Mouse (Mus musculus): ENCODE data around the gene Tbc1d12. TPM values are rescaled to one million over a fixed set of nuclear protein-coding genes. Genes with fewer than 3 reads are reported as not detected.
A peak's percentile ranks its signal among the peaks of the same experiment; 100 is the strongest.

Tbc1d12 gene
- 1.5 and 1.7 TPM in 2 replicates for polyA plus RNA-seq (2015; fragmentation: Nextera tagmentation; extraction: Ambion mirVana)

DNA sequence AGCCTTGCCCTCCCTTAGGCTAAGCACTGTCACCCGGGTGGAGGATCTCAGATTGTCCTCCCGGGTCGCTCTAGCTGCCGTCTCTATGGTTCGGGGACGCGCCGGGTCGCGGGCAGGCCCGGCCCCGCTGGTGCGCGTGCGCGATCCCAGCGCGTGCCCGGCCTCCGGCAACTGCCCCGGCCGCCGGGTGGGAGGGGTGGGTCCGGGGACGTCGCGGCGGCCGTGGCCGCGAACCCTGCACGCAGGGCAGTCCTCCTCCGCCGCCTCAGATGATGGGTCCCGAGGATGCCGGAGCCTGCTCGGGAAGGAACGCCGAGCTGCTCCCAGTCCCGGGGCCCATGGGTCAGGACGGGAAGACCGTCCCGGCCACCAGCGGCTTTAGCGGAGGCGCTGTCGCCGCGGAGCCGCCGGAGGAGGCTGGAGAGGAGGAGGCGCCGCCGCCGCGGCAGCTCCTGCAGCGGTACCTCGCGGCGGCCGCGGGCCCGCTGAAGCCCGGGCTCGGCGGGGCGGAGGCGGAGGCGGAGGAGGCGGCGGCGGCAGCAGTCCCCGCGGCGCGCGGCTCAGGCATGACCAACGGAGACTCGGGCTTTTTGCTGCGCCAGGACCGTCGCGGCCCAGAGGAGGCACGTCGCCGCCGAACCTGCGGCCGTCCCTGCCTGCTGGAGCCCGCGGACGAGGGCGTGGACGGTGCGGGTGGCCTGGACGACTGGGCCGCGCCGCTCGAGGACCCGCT lies at the start of gene Tbc1d12:
Gene Tbc1d12, plus strand, starts transcription at position 142 of the 733 bp plus-strand sequence.
- WGBS = under 1% methylated on average over 99 of the region's 101 CpGs
- H3K27ac ChIP-seq (replicated peaks) = peak within 1 kb of the TSS; percentile 92

DNA sequence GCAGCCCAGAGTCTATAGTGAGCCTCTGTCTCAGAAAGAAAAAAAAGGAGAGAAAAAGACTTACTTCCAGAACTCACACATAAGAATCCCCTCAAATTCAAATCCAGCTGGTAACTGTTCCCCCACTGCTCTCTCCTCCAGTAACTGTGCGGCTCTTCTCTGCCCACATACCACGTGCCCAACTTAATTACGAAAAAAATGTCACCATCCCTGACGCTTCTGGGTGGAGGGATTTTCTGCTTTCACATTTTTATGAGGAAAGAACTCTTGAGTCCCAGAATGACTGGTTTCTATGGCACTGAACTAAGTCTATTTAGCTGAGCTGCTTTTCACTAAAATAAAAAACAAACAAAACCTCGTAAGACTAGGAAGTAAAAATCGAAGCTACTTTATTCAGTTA lies 48.6 kb upstream of the Tbc1d12 start:
- ATAC-seq (ENCODE audit: extremely low read depth, insufficient number of reproducible peaks, low FRiP score, low TSS enrichment) = no peak
- no peaks in the 10 kb centered on the region for H3K4me1 ChIP-seq
- no peaks in the 10 kb centered on the region for H3K9me3 ChIP-seq
- no peak overlapping the region for H3K4me2 ChIP-seq
- H3K4me3 ChIP-seq = no peak overlapping the region
- no peak overlapping the region for H3K9ac ChIP-seq
- peaks cover 69% of the 10 kb centered on the region for H3K36me3 ChIP-seq
- H3K27me3 ChIP-seq (replicated peaks) = no peaks in the 10 kb centered on the region
- no peak overlapping the region for H3K27ac ChIP-seq (replicated peaks)
- 90% methylated on average over 6 of the region's 6 CpGs for WGBS

More for the DNA sequence above, at the start of gene Tbc1d12:
- H3K4me3 ChIP-seq = peak within 1 kb of the TSS; percentile 90
- H3K4me1 ChIP-seq = peaks cover 18% of the 10 kb centered on the region
- no peaks in the 10 kb centered on the region for H3K36me3 ChIP-seq
- peak within 1 kb of the TSS; percentile 70 for H3K4me2 ChIP-seq
- no peaks in the 10 kb centered on the region for H3K9me3 ChIP-seq
- ATAC-seq (ENCODE audit: extremely low read depth, insufficient number of reproducible peaks, low FRiP score, low TSS enrichment) = peak; percentile 84
- no peaks in the 10 kb centered on the region for H3K27me3 ChIP-seq (replicated peaks)
- peak within 1 kb of the TSS; percentile 92 for H3K9ac ChIP-seq

DNA sequence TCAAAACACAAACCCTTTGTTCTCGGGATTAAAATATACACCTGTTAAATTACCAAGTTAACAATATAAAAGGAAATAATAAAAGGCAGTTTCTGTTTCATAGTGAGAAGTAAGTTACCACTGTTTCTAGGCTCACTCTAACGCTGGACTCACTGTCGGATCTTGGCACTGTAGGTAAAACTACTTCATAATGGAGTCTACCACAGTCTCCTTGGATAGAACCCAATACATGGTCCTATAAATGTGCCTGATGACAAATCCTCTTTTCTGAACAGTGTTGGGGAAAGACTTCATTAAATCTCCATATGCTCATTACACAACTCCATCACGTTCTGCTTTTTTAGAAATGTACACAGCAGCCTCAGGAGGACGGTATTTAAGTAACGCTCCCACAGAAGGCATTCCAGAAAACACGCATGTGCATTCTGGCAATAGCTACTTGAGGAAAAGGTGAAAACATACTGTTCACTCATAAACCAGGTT lies 42.8 kb upstream of the Tbc1d12 start:
- Histone ChIP-seq H3K27ac (replicated peaks) (no peak overlapping the region), H3K4me3 (no peak overlapping the region), H3K9me3 (no peaks in the 10 kb centered on the region), H3K9ac (no peak overlapping the region), H3K36me3 (peaks cover 95% of the 10 kb centered on the region), H3K27me3 (replicated peaks) (no peaks in the 10 kb centered on the region), H3K4me1 (no peaks in the 10 kb centered on the region), H3K4me2 (no peak overlapping the region)
- ATAC-seq (ENCODE audit: extremely low read depth, insufficient number of reproducible peaks, low FRiP score, low TSS enrichment) = no peak
- 90% methylated on average over 7 of the region's 7 CpGs for WGBS

DNA sequence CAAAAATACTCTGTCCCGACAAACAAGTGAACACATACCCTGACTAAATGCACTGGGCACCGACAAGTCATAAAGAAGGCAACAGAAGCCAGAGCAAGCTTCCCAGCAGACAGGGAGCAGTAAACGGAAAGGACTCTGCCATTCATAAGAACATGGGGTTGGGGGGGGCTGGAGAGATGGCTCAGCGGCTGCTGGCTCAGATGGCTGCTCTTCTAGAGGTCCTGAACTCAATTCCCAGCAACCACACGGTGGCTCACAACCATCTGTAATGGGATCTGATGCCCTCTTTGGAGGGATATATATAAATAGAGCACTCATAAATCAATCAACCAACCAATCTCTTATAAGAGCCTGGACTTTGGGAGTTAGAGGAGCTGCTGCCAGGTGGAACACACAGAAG lies 39.8 kb upstream of the Tbc1d12 start:
- Histone ChIP-seq H3K27ac (replicated peaks) (no peak overlapping the region), H3K9ac (no peak overlapping the region), H3K4me3 (no peak overlapping the region), H3K9me3 (no peaks in the 10 kb centered on the region), H3K27me3 (replicated peaks) (no peaks in the 10 kb centered on the region), H3K36me3 (peaks cover 91% of the 10 kb centered on the region), H3K4me1 (no peaks in the 10 kb centered on the region), H3K4me2 (no peak overlapping the region)
- 76% methylated on average over 5 of the region's 5 CpGs for WGBS
- ATAC-seq (ENCODE audit: extremely low read depth, insufficient number of reproducible peaks, low FRiP score, low TSS enrichment) = no peak

DNA sequence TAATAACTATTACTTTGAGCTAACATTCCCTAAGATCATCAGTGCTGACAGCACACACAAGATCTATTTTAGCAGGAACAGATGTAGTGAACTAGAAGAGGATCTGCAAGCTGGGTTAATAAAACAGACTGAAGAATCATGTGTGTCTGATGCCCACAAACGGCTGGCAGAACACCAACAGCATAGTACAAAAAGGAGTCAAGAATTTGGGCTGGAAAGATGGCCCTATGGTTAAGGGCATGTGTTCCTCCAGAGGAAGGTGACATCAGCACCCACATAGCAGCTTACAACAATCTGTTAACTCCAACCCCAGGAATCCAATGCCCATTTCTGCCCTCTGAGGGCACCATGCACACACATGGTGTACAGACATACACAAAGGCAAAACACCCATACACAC lies 38.1 kb upstream of the Tbc1d12 start:
- Histone ChIP-seq H3K27ac (replicated peaks) (no peak overlapping the region), H3K9ac (no peak overlapping the region), H3K36me3 (peaks cover 92% of the 10 kb centered on the region), H3K4me3 (no peak overlapping the region), H3K4me1 (no peaks in the 10 kb centered on the region), H3K9me3 (no peaks in the 10 kb centered on the region), H3K27me3 (replicated peaks) (no peaks in the 10 kb centered on the region), H3K4me2 (no peak overlapping the region)
- ATAC-seq (ENCODE audit: extremely low read depth, insufficient number of reproducible peaks, low FRiP score, low TSS enrichment) = no peak
- WGBS = 94% methylated on average over 1 of the region's 1 CpGs

DNA sequence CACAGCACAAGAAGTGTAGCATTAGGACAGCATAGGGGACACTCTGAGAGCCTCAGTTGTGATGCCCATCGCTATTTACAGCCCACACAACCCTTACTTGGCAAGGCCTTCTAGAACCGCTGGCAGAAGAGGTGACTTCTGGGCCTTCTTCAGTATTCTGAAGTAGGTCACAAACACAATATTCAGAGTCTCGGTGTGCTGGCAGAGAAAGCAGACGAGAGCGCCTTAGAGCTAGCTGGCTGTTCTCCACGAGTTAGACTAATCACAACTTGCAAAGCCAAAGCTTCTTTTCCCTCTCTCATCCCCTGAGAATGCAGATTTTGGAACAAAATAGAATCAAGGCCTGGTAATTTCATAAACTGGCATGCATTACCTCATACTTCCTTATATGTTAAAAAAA lies 37.6 kb upstream of the Tbc1d12 start:
- peaks cover 92% of the 10 kb centered on the region for H3K36me3 ChIP-seq

DNA sequence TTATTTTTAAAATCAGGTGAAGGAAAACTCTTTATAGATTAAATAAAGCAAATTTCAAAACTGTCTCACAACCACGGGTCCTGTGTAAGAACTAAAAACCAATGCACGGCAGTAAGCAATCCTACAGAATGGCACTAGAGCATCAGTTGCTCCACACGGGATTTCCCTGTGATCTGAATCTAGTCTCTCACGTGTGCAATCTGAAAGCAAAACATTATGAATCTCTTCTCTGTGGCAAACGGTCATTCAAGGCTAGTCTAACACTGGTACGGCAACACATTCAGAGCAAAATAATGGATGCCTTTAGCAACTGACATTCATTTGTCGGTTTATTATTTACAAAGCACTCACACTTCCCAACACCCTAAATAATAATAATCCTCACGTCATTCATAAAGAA lies 18.2 kb upstream of the Tbc1d12 start:
- Histone ChIP-seq H3K4me2 (peak overlapping the region; percentile 81), H3K27me3 (replicated peaks) (no peaks in the 10 kb centered on the region), H3K4me1 (peaks cover 16% of the 10 kb centered on the region), H3K27ac (replicated peaks) (no peak overlapping the region), H3K4me3 (peak overlapping the region; percentile 92), H3K9me3 (no peaks in the 10 kb centered on the region), H3K36me3 (peaks cover 29% of the 10 kb centered on the region), H3K9ac (peak overlapping the region; percentile 91)
- 38% methylated on average over 8 of the region's 8 CpGs for WGBS
- ATAC-seq (ENCODE audit: extremely low read depth, insufficient number of reproducible peaks, low FRiP score, low TSS enrichment) = no peak

More for the DNA sequence above, 37.6 kb upstream of the Tbc1d12 start:
- WGBS = 91% methylated on average over 6 of the region's 6 CpGs
- Histone ChIP-seq H3K27me3 (replicated peaks) (no peaks in the 10 kb centered on the region), H3K9me3 (no peaks in the 10 kb centered on the region), H3K4me3 (no peak overlapping the region), H3K9ac (no peak overlapping the region), H3K4me2 (no peak overlapping the region), H3K27ac (replicated peaks) (no peak overlapping the region), H3K4me1 (no peaks in the 10 kb centered on the region)
- no peak for ATAC-seq (ENCODE audit: extremely low read depth, insufficient number of reproducible peaks, low FRiP score, low TSS enrichment)

DNA sequence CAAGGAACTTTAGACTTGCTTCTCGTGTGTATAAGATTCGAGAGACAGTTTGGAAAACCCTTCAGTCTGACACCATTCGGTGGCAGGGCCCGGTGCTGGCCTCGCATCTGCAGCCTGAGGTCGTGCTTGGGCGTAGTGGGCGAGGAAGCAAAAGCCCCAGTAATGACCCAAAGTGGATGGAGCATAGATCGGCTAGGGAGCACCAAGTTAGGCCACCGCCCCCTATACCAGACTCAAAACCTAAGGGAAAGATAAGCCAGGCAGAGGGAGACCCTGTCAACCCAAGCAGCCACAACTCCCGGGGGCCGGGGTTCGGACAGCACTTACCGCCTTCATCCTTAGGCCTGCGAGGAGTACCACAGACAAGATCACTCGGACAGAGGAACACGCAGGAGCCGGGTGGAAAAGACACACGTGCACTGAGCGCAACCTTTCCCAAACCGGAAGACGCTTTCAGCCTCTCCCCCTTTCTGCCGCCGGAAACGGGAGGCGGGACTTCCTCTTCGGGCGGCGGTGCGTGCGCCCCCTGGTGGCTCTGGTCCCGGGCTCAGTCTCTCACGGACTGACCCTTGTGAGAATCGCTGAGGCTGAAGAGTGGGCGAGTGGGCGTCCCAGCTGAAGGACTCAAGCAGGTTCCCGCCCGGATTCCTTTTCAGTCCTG lies 17.5 kb upstream of the Tbc1d12 start, which contains the start of gene Noc3l:
Gene Noc3l, minus strand, starts transcription at position 472 of the 661 bp plus-strand sequence.
- peak within 1 kb of the TSS; percentile 92 for H3K4me3 ChIP-seq
- no peaks in the 10 kb centered on the region for H3K27me3 ChIP-seq (replicated peaks)
- H3K9me3 ChIP-seq = no peaks in the 10 kb centered on the region
- H3K27ac ChIP-seq (replicated peaks) = peak within 1 kb of the TSS; percentile 73
- H3K36me3 ChIP-seq = peaks cover 24% of the 10 kb centered on the region
- peaks cover 16% of the 10 kb centered on the region for H3K4me1 ChIP-seq
- peak; percentile 74 for ATAC-seq (ENCODE audit: extremely low read depth, insufficient number of reproducible peaks, low FRiP score, low TSS enrichment)
- under 1% methylated on average over 38 of the region's 38 CpGs for WGBS
- peak within 1 kb of the TSS; percentile 81 for H3K4me2 ChIP-seq
- H3K9ac ChIP-seq = peak within 1 kb of the TSS; percentile 91

DNA sequence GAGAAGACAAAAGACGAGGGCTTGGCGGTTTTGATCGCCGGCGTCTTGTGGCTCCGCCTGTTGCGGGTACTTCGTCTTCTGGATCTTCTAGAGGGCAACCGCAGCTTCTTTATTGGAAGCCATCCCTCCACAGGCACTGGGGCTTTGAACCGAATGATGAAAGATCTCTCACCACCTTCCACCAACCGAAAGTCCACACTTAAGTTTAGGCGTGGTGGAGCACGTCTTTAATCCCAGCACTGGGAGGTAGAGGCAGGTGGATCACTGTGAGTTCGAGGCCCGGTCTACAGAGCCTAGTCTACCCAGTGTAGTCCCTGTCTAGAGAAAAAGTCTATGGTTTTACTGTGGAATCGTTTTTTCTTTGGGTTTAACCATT lies 17.0 kb upstream of the Tbc1d12 start:
- peak overlapping the region; percentile 81 for H3K4me2 ChIP-seq
- 12% methylated on average over 16 of the region's 16 CpGs for WGBS
- peaks cover 16% of the 10 kb centered on the region for H3K4me1 ChIP-seq
- ATAC-seq (ENCODE audit: extremely low read depth, insufficient number of reproducible peaks, low FRiP score, low TSS enrichment) = no peak
- H3K27ac ChIP-seq (replicated peaks) = peak overlapping the region; percentile 73
- peak overlapping the region; percentile 91 for H3K9ac ChIP-seq
- no peaks in the 10 kb centered on the region for H3K9me3 ChIP-seq
- H3K27me3 ChIP-seq (replicated peaks) = no peaks in the 10 kb centered on the region; the same call in 1 of the 2 replicates
- peaks cover 19% of the 10 kb centered on the region for H3K36me3 ChIP-seq
- H3K4me3 ChIP-seq = peak overlapping the region; percentile 92

DNA sequence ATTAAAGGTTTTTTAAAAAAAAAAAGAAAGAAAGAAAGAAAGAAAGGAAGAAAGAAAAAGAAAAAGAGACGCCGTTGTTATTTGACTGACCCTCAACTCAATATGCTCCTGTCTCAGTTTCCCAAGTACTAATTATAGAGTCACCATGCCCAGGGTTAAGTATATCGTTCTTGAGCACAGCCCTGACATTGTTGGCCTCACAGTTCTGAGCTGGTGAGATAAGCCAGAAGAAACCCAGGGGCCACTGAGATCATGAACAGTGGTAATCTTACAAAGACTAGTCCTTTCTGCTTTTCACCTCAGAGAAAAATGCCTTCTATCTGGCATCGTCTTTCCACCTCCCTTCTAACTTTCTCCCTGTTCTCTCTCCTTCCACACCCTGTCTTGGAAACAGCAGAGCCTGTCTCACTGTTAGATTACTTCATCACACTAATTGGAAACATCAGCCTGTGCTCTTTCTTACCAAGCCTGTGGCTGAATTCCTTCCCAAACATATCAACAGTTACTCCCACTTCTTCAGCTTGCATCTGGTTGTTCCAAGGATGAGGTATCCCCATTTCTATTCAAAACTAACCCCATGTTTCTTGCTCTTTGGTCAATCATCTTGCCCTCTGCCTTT lies 16.1 kb upstream of the Tbc1d12 start:
- H3K9ac ChIP-seq = no peak overlapping the region
- no peaks in the 10 kb centered on the region; the same call in 1 of the 2 replicates for H3K27me3 ChIP-seq (replicated peaks)
- 48% methylated on average over 4 of the region's 4 CpGs for WGBS
- no peak overlapping the region for H3K4me3 ChIP-seq
- H3K27ac ChIP-seq (replicated peaks) = 0 out of 2 replicates have a peak overlapping the region, but pooled peaks have one; percentile 20
- peak overlapping the region; percentile 22 for H3K4me2 ChIP-seq
- peaks cover 16% of the 10 kb centered on the region for H3K4me1 ChIP-seq
- H3K36me3 ChIP-seq = peaks cover 10% of the 10 kb centered on the region
- ATAC-seq (ENCODE audit: extremely low read depth, insufficient number of reproducible peaks, low FRiP score, low TSS enrichment) = no peak
- H3K9me3 ChIP-seq = no peaks in the 10 kb centered on the region

DNA sequence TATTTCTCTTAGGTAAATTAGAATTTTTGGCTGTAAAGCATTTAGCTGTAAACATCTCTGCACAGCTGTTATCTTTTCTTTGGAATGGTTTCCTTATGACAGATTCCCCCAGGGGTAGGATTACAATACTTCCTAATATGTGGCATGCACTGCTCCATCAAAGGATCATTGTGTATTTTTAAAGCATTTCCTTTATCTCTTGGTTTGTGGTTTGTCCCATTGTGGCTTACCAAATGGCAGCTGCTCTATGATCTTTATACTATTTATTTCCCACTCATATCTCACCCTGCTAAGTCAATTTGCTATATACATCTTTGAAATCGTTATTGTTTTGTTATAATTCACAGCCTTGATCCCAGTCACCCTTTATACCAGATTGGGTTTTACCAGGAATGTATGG lies 3.2 kb upstream of the Tbc1d12 start:
- Histone ChIP-seq H3K4me2 (no peak overlapping the region), H3K9me3 (no peaks in the 10 kb centered on the region), H3K27me3 (replicated peaks) (no peaks in the 10 kb centered on the region), H3K27ac (replicated peaks) (no peak overlapping the region), H3K4me3 (no peak overlapping the region), H3K4me1 (peaks cover 14% of the 10 kb centered on the region), H3K9ac (no peak overlapping the region), H3K36me3 (no peaks in the 10 kb centered on the region)
- WGBS = 50% methylated on average over 1 of the region's 1 CpGs
- ATAC-seq (ENCODE audit: extremely low read depth, insufficient number of reproducible peaks, low FRiP score, low TSS enrichment) = no peak

All from heart, embryonic 13.5 days (tissue).